Mouse (Mus musculus): ENCODE data around the gene Polr3a. TPM values are rescaled to one million over a fixed set of nuclear protein-coding genes. Genes with fewer than 3 reads are reported as not detected.
"Not testable (repeated sequence)": the region's sequence is repeated elsewhere in the genome, so short reads cannot be mapped to it uniquely, and the experiment has no call there.

Gene Polr3a
- polyA plus RNA-seq, 1 experiment from 2014 or later, result 18.2 TPM

GRCm38 (mm10) chr14:24499478-24499877, 12.6 kb upstream of the Polr3a start:
- WGBS, result 47% methylated on average over 9 of the region's 9 CpGs
- H3K27ac ChIP-seq (ENCODE audit: low read depth, low read length), result no peak overlapping the region
- ATAC-seq (replicated peaks; ENCODE audit: low FRiP score), result no peak

DNA sequence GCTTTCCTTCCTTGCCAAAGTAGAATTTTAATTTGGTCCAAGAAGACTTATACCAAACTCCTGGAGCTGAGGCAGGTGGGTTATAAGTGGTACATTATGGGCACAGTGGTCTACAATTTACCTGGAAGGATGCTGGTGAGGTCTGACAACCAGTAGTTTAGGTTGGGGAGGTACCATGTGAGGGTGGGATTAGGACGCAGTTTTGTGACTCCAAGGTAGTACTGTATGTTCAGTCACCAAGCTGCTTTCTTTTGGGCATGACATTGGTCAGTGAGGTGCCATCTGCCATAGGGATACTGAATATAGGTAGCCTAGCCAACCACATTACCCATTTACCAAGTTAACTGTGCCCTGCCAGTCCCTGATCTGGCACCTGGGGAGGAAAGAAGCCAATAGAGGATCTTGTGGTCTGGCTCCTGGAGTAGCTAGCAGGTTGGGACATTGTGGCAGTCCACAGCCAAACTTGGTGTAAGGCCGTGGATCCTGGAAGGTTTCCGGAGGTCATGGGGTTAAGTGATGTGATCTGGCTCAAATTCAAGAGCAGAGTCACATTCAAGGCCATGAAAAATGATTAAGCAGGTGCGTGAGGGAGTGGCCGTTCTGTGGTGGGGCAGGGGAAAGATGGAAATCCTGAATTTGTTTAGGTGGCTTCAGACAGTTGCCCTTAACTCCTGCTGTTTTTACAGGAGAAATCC, 11.8 kb upstream of the Polr3a start:
- no peak for DNase-seq (ENCODE audit: low spot score)
- no peak overlapping the region for H3K27ac ChIP-seq (ENCODE audit: low read depth, low read length)
- H3K9ac ChIP-seq (ENCODE audit: low read depth, low read length), result no peak overlapping the region
- 68% methylated on average over 5 of the region's 5 CpGs for WGBS
- no peak overlapping the region for H3K4me3 ChIP-seq (ENCODE audit: low read depth, low read length)
- peaks cover 42% of the 10 kb centered on the region for H3K36me3 ChIP-seq (ENCODE audit: control insufficient read depth, insufficient read depth, low read length)
- no peak overlapping the region for H3K4me2 ChIP-seq
- H3K9me3 ChIP-seq (ENCODE audit: control insufficient read depth, low read length), result no peaks in the 10 kb centered on the region
- H3K27me3 ChIP-seq (replicated peaks; ENCODE audit: control insufficient read depth, insufficient read depth, low read length), result no peaks in the 10 kb centered on the region
- peaks cover 14% of the 10 kb centered on the region for H3K4me1 ChIP-seq (replicated peaks; ENCODE audit: control insufficient read depth, insufficient read depth, low read length)
- ATAC-seq (replicated peaks; ENCODE audit: low FRiP score), result no peak

More at GRCm38 (mm10) chr14:24499478-24499877, 12.6 kb upstream of the Polr3a start:
- peaks cover 35% of the 10 kb centered on the region for H3K36me3 ChIP-seq (ENCODE audit: control insufficient read depth, insufficient read depth, low read length)
- no peaks in the 10 kb centered on the region for H3K9me3 ChIP-seq (ENCODE audit: control insufficient read depth, low read length)
- no peak overlapping the region for H3K4me3 ChIP-seq (ENCODE audit: low read depth, low read length)
- H3K27me3 ChIP-seq (replicated peaks; ENCODE audit: control insufficient read depth, insufficient read depth, low read length), result no peaks in the 10 kb centered on the region
- DNase-seq (ENCODE audit: low spot score), result no peak
- H3K9ac ChIP-seq (ENCODE audit: low read depth, low read length), result no peak overlapping the region
- H3K4me1 ChIP-seq (replicated peaks; ENCODE audit: control insufficient read depth, insufficient read depth, low read length), result peaks cover 7% of the 10 kb centered on the region
- no peak overlapping the region for H3K4me2 ChIP-seq

GRCm38 (mm10) chr14:24497443-24497842, 10.6 kb upstream of the Polr3a start:
- Histone ChIP-seq H3K4me3 (ENCODE audit: low read depth, low read length) (no peak overlapping the region), H3K36me3 (ENCODE audit: control insufficient read depth, insufficient read depth, low read length) (peaks cover 55% of the 10 kb centered on the region), H3K4me1 (replicated peaks; ENCODE audit: control insufficient read depth, insufficient read depth, low read length) (peaks cover 24% of the 10 kb centered on the region), H3K27me3 (replicated peaks; ENCODE audit: control insufficient read depth, insufficient read depth, low read length) (no peaks in the 10 kb centered on the region), H3K27ac (ENCODE audit: low read depth, low read length) (0 out of 2 replicates have a peak overlapping the region, but pooled peaks have one; percentile 13), H3K9me3 (ENCODE audit: control insufficient read depth, low read length) (no peaks in the 10 kb centered on the region), H3K4me2 (no peak overlapping the region), H3K9ac (ENCODE audit: low read depth, low read length) (no peak overlapping the region)
- WGBS, result 82% methylated on average over 1 of the region's 1 CpGs
- no peak for DNase-seq (ENCODE audit: low spot score)
- ATAC-seq (replicated peaks; ENCODE audit: low FRiP score), result no peak

DNA sequence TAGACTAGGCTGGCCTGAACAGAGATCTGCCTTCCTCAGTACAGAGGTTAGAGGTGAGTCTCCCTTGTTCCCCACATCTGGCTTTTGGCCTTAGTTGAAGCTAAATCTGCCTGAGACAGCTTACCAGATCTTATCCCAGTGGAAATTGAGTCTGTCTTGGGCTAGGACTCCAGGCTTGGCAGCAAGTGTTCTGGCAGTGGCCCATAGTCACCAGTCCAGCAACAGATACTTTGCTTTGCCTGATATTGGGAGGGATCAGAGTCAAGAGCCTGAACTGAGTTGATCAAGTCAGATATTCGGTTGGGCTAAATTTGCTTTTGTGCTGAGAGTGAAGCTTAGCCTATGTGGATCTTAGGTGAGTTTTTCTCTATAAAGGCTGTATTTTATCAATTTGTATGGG, 9.6 kb upstream of the Polr3a start:
- DNase-seq (ENCODE audit: low spot score), result no peak
- no peak overlapping the region for H3K9ac ChIP-seq (ENCODE audit: low read depth, low read length)
- no peak for ATAC-seq (replicated peaks; ENCODE audit: low FRiP score)
- H3K27ac ChIP-seq (ENCODE audit: low read depth, low read length), result peak overlapping the region; percentile 10; the same call in 1 of the 2 replicates
- H3K4me1 ChIP-seq (replicated peaks; ENCODE audit: control insufficient read depth, insufficient read depth, low read length), result peaks cover 29% of the 10 kb centered on the region
- H3K4me3 ChIP-seq (ENCODE audit: low read depth, low read length), result no peak overlapping the region
- no peak overlapping the region for H3K4me2 ChIP-seq
- WGBS, result 92% methylated on average over 1 of the region's 1 CpGs
- H3K36me3 ChIP-seq (ENCODE audit: control insufficient read depth, insufficient read depth, low read length), result peaks cover 60% of the 10 kb centered on the region
- H3K27me3 ChIP-seq (replicated peaks; ENCODE audit: control insufficient read depth, insufficient read depth, low read length), result no peaks in the 10 kb centered on the region
- H3K9me3 ChIP-seq (ENCODE audit: control insufficient read depth, low read length), result no peaks in the 10 kb centered on the region

DNA sequence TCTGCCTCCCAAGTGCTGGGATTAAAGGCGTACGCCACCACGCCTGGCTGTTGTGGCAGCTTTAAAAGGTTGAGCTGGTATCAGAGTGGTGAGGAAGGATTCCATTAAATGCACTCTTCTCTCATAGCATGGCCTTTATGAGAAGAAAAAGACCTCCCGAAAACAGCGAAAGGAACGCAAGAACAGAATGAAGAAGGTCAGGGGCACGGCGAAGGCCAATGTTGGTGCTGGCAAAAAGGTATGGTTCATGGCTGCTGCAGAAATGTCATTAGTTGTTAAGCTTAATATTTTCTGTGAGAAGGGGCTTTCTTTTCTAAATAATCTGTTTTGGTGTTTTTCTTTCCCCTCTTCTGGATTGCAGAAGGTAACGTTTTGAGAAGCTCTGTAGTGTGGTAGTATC, 6.4 kb upstream of the Polr3a start:
- Histone ChIP-seq H3K27ac (ENCODE audit: low read depth, low read length) (peak overlapping the region; percentile 43; the same call in 1 of the 2 replicates), H3K4me2 (peak overlapping the region; percentile 81), H3K4me1 (replicated peaks; ENCODE audit: control insufficient read depth, insufficient read depth, low read length) (peaks cover 27% of the 10 kb centered on the region)

DNA sequence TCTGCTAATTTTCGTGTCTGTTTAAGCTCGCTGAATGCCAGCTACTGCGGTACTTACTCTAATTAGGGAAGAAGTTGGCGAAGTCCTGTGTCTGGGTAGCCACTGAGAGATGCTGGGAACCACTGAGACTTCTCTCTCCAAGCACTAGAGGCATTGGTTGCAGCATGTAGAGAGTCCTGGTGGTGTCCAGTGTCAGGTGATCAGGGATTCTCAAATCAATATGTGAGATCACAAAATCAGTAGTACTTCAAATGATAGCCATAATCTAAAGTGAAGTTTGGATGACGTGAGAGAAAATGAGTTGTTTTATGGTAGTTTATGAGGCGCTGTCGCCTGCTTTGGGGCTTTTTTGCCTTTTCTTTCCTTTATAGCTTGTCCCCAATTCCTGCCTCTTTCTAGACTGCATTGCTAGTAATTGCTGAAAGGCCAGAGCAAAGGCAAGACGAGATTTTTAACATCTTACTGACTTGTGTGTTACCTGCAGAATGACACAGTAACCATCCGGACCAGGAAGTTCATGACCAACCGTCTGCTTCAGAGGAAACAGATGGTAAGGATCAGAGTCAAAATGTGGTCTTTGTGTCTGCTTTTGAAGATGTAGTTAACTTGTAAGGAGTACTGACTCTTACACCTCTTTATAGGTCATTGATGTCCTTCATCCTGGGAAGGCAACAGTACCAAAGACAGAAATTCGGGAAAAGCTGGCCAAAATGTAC, 4.6 kb upstream of the Polr3a start:
- Histone ChIP-seq H3K27me3 (replicated peaks; ENCODE audit: control insufficient read depth, insufficient read depth, low read length) (no peaks in the 10 kb centered on the region), H3K9ac (ENCODE audit: low read depth, low read length) (peak overlapping the region; percentile 98), H3K36me3 (ENCODE audit: control insufficient read depth, insufficient read depth, low read length) (peaks cover 40% of the 10 kb centered on the region), H3K4me1 (replicated peaks; ENCODE audit: control insufficient read depth, insufficient read depth, low read length) (peaks cover 26% of the 10 kb centered on the region), H3K4me3 (ENCODE audit: low read depth, low read length) (peak overlapping the region; percentile 87), H3K27ac (ENCODE audit: low read depth, low read length) (peak overlapping the region; percentile 73), H3K9me3 (ENCODE audit: control insufficient read depth, low read length) (no peaks in the 10 kb centered on the region), H3K4me2 (peak overlapping the region; percentile 81)
- DNase-seq (ENCODE audit: low spot score) (no peak), ATAC-seq (replicated peaks; ENCODE audit: low FRiP score) (no peak)
- 1% methylated on average over 11 of the region's 11 CpGs for WGBS

More for the DNA sequence above, 6.4 kb upstream of the Polr3a start:
- 80% methylated on average over 9 of the region's 9 CpGs for WGBS
- H3K36me3 ChIP-seq (ENCODE audit: control insufficient read depth, insufficient read depth, low read length), result peaks cover 52% of the 10 kb centered on the region
- no peak for DNase-seq (ENCODE audit: low spot score)
- peak overlapping the region; percentile 87 for H3K4me3 ChIP-seq (ENCODE audit: low read depth, low read length)
- no peak for ATAC-seq (replicated peaks; ENCODE audit: low FRiP score)
- H3K27me3 ChIP-seq (replicated peaks; ENCODE audit: control insufficient read depth, insufficient read depth, low read length), result no peaks in the 10 kb centered on the region
- H3K9ac ChIP-seq (ENCODE audit: low read depth, low read length), result peak overlapping the region; percentile 98
- H3K9me3 ChIP-seq (ENCODE audit: control insufficient read depth, low read length), result no peaks in the 10 kb centered on the region

- H3K4me3 ChIP-seq (ENCODE audit: low read depth, low read length), result peak overlapping the region; percentile 87
- no peaks in the 10 kb centered on the region for H3K27me3 ChIP-seq (replicated peaks; ENCODE audit: control insufficient read depth, insufficient read depth, low read length)
- peaks cover 32% of the 10 kb centered on the region for H3K36me3 ChIP-seq (ENCODE audit: control insufficient read depth, insufficient read depth, low read length)
- H3K9ac ChIP-seq (ENCODE audit: low read depth, low read length), result peak overlapping the region; percentile 98
- peak overlapping the region; percentile 73 for H3K27ac ChIP-seq (ENCODE audit: low read depth, low read length)
- DNase-seq (ENCODE audit: low spot score) (peak; percentile 95), ATAC-seq (replicated peaks; ENCODE audit: low FRiP score) (peak; percentile 88)
- H3K9me3 ChIP-seq (ENCODE audit: control insufficient read depth, low read length), result no peaks in the 10 kb centered on the region
- peak overlapping the region; percentile 81 for H3K4me2 ChIP-seq
- WGBS, result under 1% methylated on average over 64 of the region's 64 CpGs
- H3K4me1 ChIP-seq (replicated peaks; ENCODE audit: control insufficient read depth, insufficient read depth, low read length), result peaks cover 30% of the 10 kb centered on the region
These were observed 3.8 kb upstream of the Polr3a start for GRCm38 (mm10) chr14:24490468-24491265.

- not testable (repeated sequence) for DNase-seq (ENCODE audit: low spot score); ATAC-seq (replicated peaks; ENCODE audit: low FRiP score); H3K4me3 ChIP-seq (ENCODE audit: low read depth, low read length); H3K27me3 ChIP-seq (replicated peaks; ENCODE audit: control insufficient read depth, insufficient read depth, low read length); H3K27ac ChIP-seq (ENCODE audit: low read depth, low read length); H3K9ac ChIP-seq (ENCODE audit: low read depth, low read length); H3K4me2 ChIP-seq; H3K9me3 ChIP-seq (ENCODE audit: control insufficient read depth, low read length)
- H3K4me1 ChIP-seq (replicated peaks; ENCODE audit: control insufficient read depth, insufficient read depth, low read length), result peaks cover 30% of the 10 kb centered on the region
- peaks cover 28% of the 10 kb centered on the region for H3K36me3 ChIP-seq (ENCODE audit: control insufficient read depth, insufficient read depth, low read length)
- WGBS, result 87% methylated on average over 7 of the region's 7 CpGs
These were observed 2.9 kb upstream of the Polr3a start for GRCm38 (mm10) chr14:24489772-24490171.

Measured in liver, embryonic 11.5 days (tissue).